Comparison of ENCODE assay signal across 8 mouse cellular contexts in the genomic region with DNA sequence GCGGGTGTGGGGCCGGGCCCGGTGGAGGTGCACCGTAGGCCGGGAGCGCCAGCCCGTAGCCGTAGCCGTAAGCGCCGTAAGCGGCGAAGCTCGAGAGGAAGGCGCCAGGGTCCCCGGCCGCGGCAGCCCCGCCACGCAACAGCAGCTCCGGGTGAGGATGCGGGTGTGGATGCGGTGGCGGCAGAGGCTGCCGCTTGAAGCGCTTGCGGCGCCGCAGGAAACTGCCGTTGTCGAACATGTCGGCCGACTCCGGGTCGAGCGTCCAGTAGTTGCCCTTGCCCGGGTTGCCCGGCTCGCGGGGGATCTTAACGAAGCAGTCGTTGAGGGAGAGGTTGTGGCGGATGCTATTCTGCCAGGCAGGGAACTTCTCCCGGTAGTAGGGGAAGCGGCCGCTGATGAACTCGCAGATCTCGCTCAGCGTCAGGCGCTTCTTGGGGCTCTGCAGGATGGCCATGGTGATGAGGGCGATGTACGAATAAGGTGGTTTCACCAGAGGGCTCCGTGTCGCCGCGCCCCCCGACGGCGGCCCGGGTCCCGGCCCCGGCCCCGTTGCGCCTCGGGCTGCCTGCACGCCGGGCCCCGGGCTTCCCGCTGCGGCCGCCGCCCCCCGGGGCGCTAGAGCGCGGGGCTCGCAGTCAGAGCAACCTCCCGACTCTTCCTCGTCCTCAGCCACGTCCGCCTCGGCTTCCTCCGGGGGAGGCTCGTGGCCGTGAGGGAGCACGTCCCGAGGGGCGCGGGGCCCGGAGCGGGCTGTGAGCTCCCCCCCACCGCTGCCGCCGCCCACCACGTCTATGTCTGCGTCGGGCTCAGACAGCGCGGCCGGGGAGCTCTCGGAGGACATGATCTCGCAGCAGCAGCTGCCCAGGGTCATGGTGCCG. TPM values are rescaled to one million over a fixed set of nuclear protein-coding genes. Genes with fewer than 3 reads are reported as not detected.
A peak's percentile ranks its signal among the peaks of the same experiment; 100 is the strongest.
DNase-seq lines count a peak whose midpoint lies in the region; ATAC-seq and TF ChIP-seq lines count a peak whose summit lies in the region.

No protein-coding gene starts in this region.

- H3K9ac ChIP-seq in kidney, postnatal 0 days (ENCODE audit: low read depth, low read length): peak overlapping the region; percentile 83
- H3K9ac ChIP-seq in midbrain, embryonic 15.5 days: no peak overlapping the region

- intact Hi-C loops in left cerebral cortex, adult 2 months (cut with DNase I): no loop called here

- TF ChIP-seq CTCF in left cerebral cortex, adult 2 months (IDR thresholded peaks at IDR 0.05): no peak
- no peak for TF ChIP-seq CTCF in kidney, postnatal 0 days (IDR thresholded peaks at IDR 0.05; ENCODE audit: low read depth)

- peak overlapping the region; percentile 32 for H3K4me3 ChIP-seq in left cerebral cortex, adult 2 months
- peak overlapping the region; percentile 68 for H3K4me3 ChIP-seq in kidney, postnatal 0 days (replicated peaks; ENCODE audit: low read depth, low read length)
- H3K4me3 ChIP-seq in midbrain, embryonic 15.5 days: peak overlapping the region; percentile 30

- H3K27me3 ChIP-seq in kidney, postnatal 0 days (ENCODE audit: insufficient read depth, low read length): peaks cover 25% of the 10 kb centered on the region; the same call in 1 of the 2 replicates
- peaks cover 92% of the 10 kb centered on the region for H3K27me3 ChIP-seq in midbrain, embryonic 15.5 days (replicated peaks)

- DNase-seq in left cerebral cortex, adult 2 months (ENCODE audit: extremely low spot score in 1 of 2, low spot score in 2 of 2): no peak
- DNase-seq in left cerebral cortex, adult 11 months (ENCODE audit: low spot score): no peak
- DNase-seq in adrenal gland, postnatal 25 days: peak; percentile 33
- DNase-seq in heart, adult 9 months (ENCODE audit: low spot score in 2 of 2): peak; percentile 29 to 31
- DNase-seq in kidney, postnatal 0 days (ENCODE audit: low spot score): no peak
- peak; percentile 36 to 58 for DNase-seq in thymus, adult 18-20 months
- DNase-seq in right cerebral cortex, postnatal 14 days: no peak

- H3K4me1 ChIP-seq in kidney, postnatal 0 days (replicated peaks; ENCODE audit: insufficient read depth, low read length): peaks cover 11% of the 10 kb centered on the region; the same call in 1 of the 2 replicates
- H3K4me1 ChIP-seq in midbrain, embryonic 15.5 days: peaks cover 24% of the 10 kb centered on the region

- 0% methylated on average over 83 of the region's 103 CpGs for WGBS in kidney, postnatal 0 days
- WGBS in midbrain, embryonic 15.5 days: under 1% methylated on average over 102 of the region's 103 CpGs

- ATAC-seq in kidney, postnatal 0 days (replicated peaks; ENCODE audit: low FRiP score, low read depth): peak; percentile 29
- ATAC-seq in midbrain, embryonic 15.5 days (replicated peaks): peak; percentile 53

- H3K36me3 ChIP-seq in kidney, postnatal 0 days (ENCODE audit: insufficient read depth, low read length): no peaks in the 10 kb centered on the region
- H3K36me3 ChIP-seq in midbrain, embryonic 15.5 days (replicated peaks): no peaks in the 10 kb centered on the region

- peak overlapping the region; percentile 82 for H3K4me2 ChIP-seq in kidney, postnatal 0 days (ENCODE audit: low read length)
- H3K4me2 ChIP-seq in midbrain, embryonic 15.5 days: peak overlapping the region; percentile 52

- no peaks in the 10 kb centered on the region for H3K9me3 ChIP-seq in kidney, postnatal 0 days (replicated peaks; ENCODE audit: low read length)
- H3K9me3 ChIP-seq in midbrain, embryonic 15.5 days: no peaks in the 10 kb centered on the region

- H3K27ac ChIP-seq in left cerebral cortex, adult 2 months: no peak overlapping the region
- peak overlapping the region; percentile 88 for H3K27ac ChIP-seq in kidney, postnatal 0 days
- H3K27ac ChIP-seq in midbrain, embryonic 15.5 days: no peak overlapping the region

RNA-seq across cellular contexts. Expression of a gene that starts 0.5 kb away (rescaled TPM):
- total RNA-seq in left cerebral cortex, adult 2 months (2021): under 1 TPM; 0.35 to 0.63 TPM
- 1.1 and 1.6 TPM in 2 replicates for total RNA-seq in adrenal gland, postnatal 25 days (2021)
- polyA plus RNA-seq in kidney, postnatal 0 days (2015; fragmentation: Nextera tagmentation; extraction: Ambion mirVana): 3.9 and 6.3 TPM in 2 replicates
- polyA plus RNA-seq in midbrain, embryonic 15.5 days (2015; fragmentation: Nextera tagmentation; extraction: Ambion mirVana): 0.46 and 0.88 TPM in 2 replicates

RNA-seq across cellular contexts. Expression of a gene that starts 17.6 kb away (rescaled TPM):
- total RNA-seq in left cerebral cortex, adult 2 months (2021): not detected
- total RNA-seq in adrenal gland, postnatal 25 days (2021): not detected in 2 replicates
- not detected in 2 replicates for polyA plus RNA-seq in kidney, postnatal 0 days (2015; fragmentation: Nextera tagmentation; extraction: Ambion mirVana)
- polyA plus RNA-seq in midbrain, embryonic 15.5 days (2015; fragmentation: Nextera tagmentation; extraction: Ambion mirVana): 0.27 and 0.34 TPM in 2 replicates

Comparison
In these comparisons a context has a peak if more than half of its experiments do, and no peak if none do; other contexts are left out.
1. DNase-seq: peak in adrenal gland, postnatal 25 days (single experiment), heart, adult 9 months (2 of 2) and thymus, adult 18-20 months (2 of 2); none in left cerebral cortex, adult 2 months (0 of 2), left cerebral cortex, adult 11 months (single experiment), kidney, postnatal 0 days (single experiment) and right cerebral cortex, postnatal 14 days (single experiment).
2. Peak in every context shown above with its lines, with median percentiles within 50 percentile points of each other: H3K4me3 ChIP-seq.